In genomic region chr5:52052072-52052465, GRCm38 (mm10) we compare ENCODE assay signal across 13 mouse cellular contexts.
DNase-seq lines count a peak whose midpoint lies in the region; ATAC-seq and TF ChIP-seq lines count a peak whose summit lies in the region.
"Had no signal": no experiment of that assay in that cellular context is flagged by ENCODE, and none has a peak within 500 bp of the region (broad histone marks: within the 10 kb centered on the region; RNA-seq: fewer than 3 reads in every experiment).

No protein-coding gene starts in this region.

- 0 out of 2 replicates have a peak, but pooled peaks have one; percentile 1 for ATAC-seq in heart, embryonic 14.5 days (ENCODE audit: insufficient number of reproducible peaks, insufficient read depth, low FRiP score, low read depth)
- ATAC-seq in forebrain, embryonic 15.5 days (replicated peaks), result peak; percentile 69
- ATAC-seq in forebrain, postnatal 0 days, result no peak
- ATAC-seq: CD4-positive, CD25-positive, alpha-beta regulatory T cell, adult 4 months had no signal

- no peak overlapping the region for H3K4me3 ChIP-seq in heart, embryonic 14.5 days (ENCODE audit: control insufficient read depth in 1 of 2, insufficient read depth in 1 of 2, low read depth in 1 of 2, low read length in 2 of 2)
- no peak overlapping the region for H3K4me3 ChIP-seq in left cerebral cortex, adult 2 months
- no peak overlapping the region for H3K4me3 ChIP-seq in forebrain, embryonic 15.5 days
- H3K4me3 ChIP-seq in forebrain, postnatal 0 days (ENCODE audit: low read depth, low read length), result no peak overlapping the region
- H3K4me3 ChIP-seq: stomach, embryonic 15.5 days had no signal

- peaks cover 4 to 12% of the 10 kb centered on the region in 2 experiments; a peak in 3 of 4 replicates for H3K4me1 ChIP-seq in heart, embryonic 14.5 days (ENCODE audit: control insufficient read depth in 2 of 2, insufficient read depth in 2 of 2, low read length in 2 of 2)
- H3K4me1 ChIP-seq in forebrain, embryonic 15.5 days, result peaks cover 9% of the 10 kb centered on the region; the same call in 1 of the 2 replicates
- H3K4me1 ChIP-seq in forebrain, postnatal 0 days (ENCODE audit: insufficient read depth), result no peaks in the 10 kb centered on the region
- H3K4me1 ChIP-seq: stomach, embryonic 15.5 days had no signal

- peak overlapping the region; percentile 28 for H3K4me2 ChIP-seq in heart, embryonic 14.5 days (ENCODE audit: low read length)
- H3K4me2 ChIP-seq in forebrain, embryonic 15.5 days (replicated peaks), result no peak overlapping the region
- H3K4me2 ChIP-seq in forebrain, postnatal 0 days (ENCODE audit: low read depth), result 0 out of 2 replicates have a peak overlapping the region, but pooled peaks have one; percentile 6
- H3K4me2 ChIP-seq: stomach, embryonic 15.5 days had no signal

- H3K36me3 ChIP-seq in heart, embryonic 14.5 days (ENCODE audit: control insufficient read depth, insufficient read depth, low read length), result no peaks in the 10 kb centered on the region
- H3K36me3 ChIP-seq in forebrain, embryonic 15.5 days, result no peaks in the 10 kb centered on the region
- H3K36me3 ChIP-seq in forebrain, postnatal 0 days (ENCODE audit: insufficient read depth), result no peaks in the 10 kb centered on the region
- H3K36me3 ChIP-seq: stomach, embryonic 15.5 days had no signal

- WGBS in heart, embryonic 14.5 days, result 74% methylated on average over 4 of the region's 4 CpGs
- WGBS in forebrain, embryonic 15.5 days, result 62% methylated on average over 4 of the region's 4 CpGs
- 59% methylated on average over 4 of the region's 4 CpGs for WGBS in forebrain, postnatal 0 days

- intact Hi-C loops in heart, postnatal 36 days (cut with DNase I), result no loop called here
- intact Hi-C loops in left cerebral cortex, adult 2 months (cut with DNase I), result no loop called here

- H3K9ac ChIP-seq in heart, embryonic 14.5 days (ENCODE audit: low read length), result no peak overlapping the region
- no peak overlapping the region for H3K9ac ChIP-seq in forebrain, embryonic 15.5 days (replicated peaks)
- H3K9ac ChIP-seq in forebrain, postnatal 0 days, result no peak overlapping the region
- H3K9ac ChIP-seq: stomach, embryonic 15.5 days had no signal

- H3K27ac ChIP-seq in heart, embryonic 14.5 days (replicated peaks in 1 of 2; ENCODE audit: control insufficient read depth in 1 of 2, insufficient read depth in 1 of 2, low read depth in 2 of 2, low read length in 2 of 2), result peak overlapping the region; percentile 89 to 90
- H3K27ac ChIP-seq in left cerebral cortex, adult 2 months, result peak overlapping the region; percentile 54
- no peak overlapping the region for H3K27ac ChIP-seq in forebrain, embryonic 15.5 days (replicated peaks)
- H3K27ac ChIP-seq in forebrain, postnatal 0 days (ENCODE audit: low read depth, low read length), result no peak overlapping the region
- H3K27ac ChIP-seq: kidney, postnatal 0 days; stomach, embryonic 15.5 days had no signal

- no peaks in the 10 kb centered on the region for H3K27me3 ChIP-seq in heart, embryonic 14.5 days (ENCODE audit: control insufficient read depth, insufficient read depth, low read length)
- H3K27me3 ChIP-seq in forebrain, embryonic 15.5 days, result no peaks in the 10 kb centered on the region
- H3K27me3 ChIP-seq in forebrain, postnatal 0 days (ENCODE audit: insufficient read depth, low read length), result no peaks in the 10 kb centered on the region
- H3K27me3 ChIP-seq: stomach, embryonic 15.5 days had no signal

- DNase-seq in heart, postnatal 36 days, result no peak
- no peak for DNase-seq in left cerebral cortex, adult 2 months (ENCODE audit: extremely low spot score in 1 of 2, low spot score in 2 of 2)
- no peak for DNase-seq in left cerebral cortex, adult 18-20 months (ENCODE audit: low spot score in 2 of 2)
- no peak for DNase-seq in forebrain, postnatal 0 days
- DNase-seq in adrenal gland, postnatal 10 days, result no peak
- DNase-seq: adrenal gland, postnatal 14 days; gastrocnemius, postnatal 25 days; lung, postnatal 36 days had no signal

- no peaks in the 10 kb centered on the region for H3K9me3 ChIP-seq in heart, embryonic 14.5 days (ENCODE audit: control insufficient read depth, low read length)
- H3K9me3 ChIP-seq in forebrain, embryonic 15.5 days, result no peaks in the 10 kb centered on the region
- no peaks in the 10 kb centered on the region for H3K9me3 ChIP-seq in forebrain, postnatal 0 days (ENCODE audit: low read length)
- H3K9me3 ChIP-seq: stomach, embryonic 15.5 days had no signal

- TF ChIP-seq CTCF in left cerebral cortex, adult 2 months (IDR thresholded peaks at IDR 0.05), result no peak
- TF ChIP-seq CTCF in forebrain, postnatal 0 days (IDR thresholded peaks at IDR 0.05; ENCODE audit: low read depth), result no peak

Comparison
In these comparisons a context has a peak if more than half of its experiments do, and no peak if none do; other contexts are left out.
1. H3K27ac ChIP-seq: peak in heart, embryonic 14.5 days (2 of 2) and left cerebral cortex, adult 2 months (single experiment); none in forebrain, embryonic 15.5 days (single experiment) and forebrain, postnatal 0 days (single experiment).